Mouse (Mus musculus): Measurements from ENCODE around the gene Mcam.

DNA sequence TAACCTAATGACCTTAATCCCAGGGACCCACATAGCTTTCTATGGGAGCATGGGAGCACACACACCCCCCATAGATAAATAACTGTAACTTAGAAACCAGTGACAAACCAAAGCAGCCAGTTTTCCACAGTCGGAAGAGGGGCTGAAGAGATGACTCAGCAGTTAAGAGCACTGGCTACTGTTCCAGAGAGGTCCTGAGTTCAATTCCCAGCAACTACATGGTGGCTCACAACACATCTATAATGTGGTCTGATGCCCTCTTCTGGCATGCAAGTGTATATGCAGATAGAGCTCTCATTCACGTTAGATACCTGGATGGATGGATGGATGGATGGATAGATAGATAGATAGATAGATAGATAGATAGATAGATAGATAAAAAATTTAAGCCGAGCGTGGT is 18.1 kb upstream of the Mcam start:
- TF ChIP-seq CTCF (IDR thresholded peaks at IDR 0.05; ENCODE audit: low read depth, low read length): no peak
- no peak for TF ChIP-seq POLR2A (IDR thresholded peaks at IDR 0.05; ENCODE audit: extremely low read depth, insufficient read depth, low read length)

Data from liver, adult 2 months (tissue).